Mouse (Mus musculus): ENCODE results near the gene Cep72. TPM values are rescaled to one million over a fixed set of nuclear protein-coding genes. Genes with fewer than 3 reads are reported as not detected.

The Cep72 gene
- polyA plus RNA-seq, 1 experiment from 2014 or later, result 17.8 TPM

- peaks cover 31% of the 10 kb centered on the region for H3K36me3 ChIP-seq (ENCODE audit: control insufficient read depth, insufficient read depth, low read length)
- no peak for ATAC-seq (replicated peaks; ENCODE audit: low FRiP score, low TSS enrichment, low read depth)
- WGBS, result 64% methylated on average over 1 of the region's 1 CpGs
These were observed 5.9 kb downstream of the Cep72 start for GRCm38 (mm10) chr13:74056194-74056593.

GRCm38 (mm10) chr13:74039926-74040325 lies 22.2 kb downstream of the Cep72 start:
- WGBS, result 84% methylated on average over 3 of the region's 3 CpGs
- no peaks in the 10 kb centered on the region for H3K27me3 ChIP-seq (replicated peaks; ENCODE audit: control insufficient read depth, insufficient read depth, low read length)
- no peak for DNase-seq (ENCODE audit: low spot score)
- no peak overlapping the region for H3K27ac ChIP-seq (ENCODE audit: low read depth)
- H3K9me3 ChIP-seq (ENCODE audit: control insufficient read depth, low read length), result no peaks in the 10 kb centered on the region
- no peak overlapping the region for H3K4me3 ChIP-seq (ENCODE audit: low read depth, low read length)
- H3K4me1 ChIP-seq (replicated peaks; ENCODE audit: control insufficient read depth, insufficient read depth, low read length), result no peaks in the 10 kb centered on the region
- H3K4me2 ChIP-seq (ENCODE audit: low read length), result no peak overlapping the region
- no peak for ATAC-seq (replicated peaks; ENCODE audit: low FRiP score, low TSS enrichment, low read depth)
- peaks cover 71% of the 10 kb centered on the region for H3K36me3 ChIP-seq (ENCODE audit: control insufficient read depth, insufficient read depth, low read length)
- no peak overlapping the region for H3K9ac ChIP-seq (ENCODE audit: low read length)

More at GRCm38 (mm10) chr13:74056194-74056593, 5.9 kb downstream of the Cep72 start:
- H3K27ac ChIP-seq (ENCODE audit: low read depth), result peak overlapping the region; percentile 35; the same call in 1 of the 2 replicates
- no peaks in the 10 kb centered on the region for H3K9me3 ChIP-seq (ENCODE audit: control insufficient read depth, low read length)
- DNase-seq (ENCODE audit: low spot score), result no peak
- H3K27me3 ChIP-seq (replicated peaks; ENCODE audit: control insufficient read depth, insufficient read depth, low read length), result no peaks in the 10 kb centered on the region
- H3K4me1 ChIP-seq (replicated peaks; ENCODE audit: control insufficient read depth, insufficient read depth, low read length), result peaks cover 2% of the 10 kb centered on the region; the same call in 1 of the 2 replicates
- no peak overlapping the region for H3K9ac ChIP-seq (ENCODE audit: low read length)
- H3K4me2 ChIP-seq (ENCODE audit: low read length), result no peak overlapping the region
- no peak overlapping the region for H3K4me3 ChIP-seq (ENCODE audit: low read depth, low read length)

DNA sequence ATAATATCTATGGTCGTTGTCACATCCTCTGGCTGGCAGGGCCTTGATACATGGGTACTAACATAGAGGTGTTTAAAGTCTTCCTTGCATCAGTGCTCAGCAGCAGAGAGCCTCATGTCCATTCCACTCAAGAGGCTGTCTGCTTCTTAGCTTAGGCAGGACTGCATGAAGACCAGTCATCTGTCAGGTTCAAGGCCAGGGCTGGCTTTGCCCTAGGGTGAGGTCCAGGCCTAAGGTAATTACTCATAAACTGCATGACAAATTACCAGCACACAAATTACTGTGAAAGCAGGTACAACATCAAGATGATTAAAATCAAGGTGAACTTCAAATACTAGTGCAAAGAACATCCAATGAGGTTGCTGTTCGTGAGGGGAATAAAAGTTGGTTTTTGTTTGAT lies 26.3 kb downstream of the Cep72 start:
- no peak overlapping the region for H3K4me3 ChIP-seq (ENCODE audit: low read depth, low read length)

DNA sequence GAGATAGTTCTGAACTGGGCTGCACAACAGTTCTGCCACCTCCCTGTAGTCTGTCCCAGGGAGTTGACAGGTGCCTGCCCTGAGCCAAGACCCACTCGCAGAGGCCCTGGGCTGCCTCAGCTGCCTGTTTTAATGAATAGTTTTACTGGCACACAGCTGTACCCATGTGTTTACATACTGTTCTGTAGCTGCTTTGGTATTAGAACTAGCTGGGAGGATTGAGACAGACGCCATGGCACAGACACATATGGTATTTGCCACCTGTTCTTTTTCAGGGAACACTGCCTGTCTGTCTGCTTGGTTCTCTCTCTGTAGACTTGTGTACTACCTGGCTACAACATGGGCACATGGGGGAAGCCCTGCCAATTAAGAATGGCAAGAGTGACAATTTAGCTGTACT lies 27.3 kb downstream of the Cep72 start:
- no peak overlapping the region for H3K4me2 ChIP-seq (ENCODE audit: low read length)
- ATAC-seq (replicated peaks; ENCODE audit: low FRiP score, low TSS enrichment, low read depth), result no peak
- H3K9ac ChIP-seq (ENCODE audit: low read length), result no peak overlapping the region
- H3K4me3 ChIP-seq (ENCODE audit: low read depth, low read length), result no peak overlapping the region
- peaks cover 29% of the 10 kb centered on the region for H3K36me3 ChIP-seq (ENCODE audit: control insufficient read depth, insufficient read depth, low read length)
- no peaks in the 10 kb centered on the region for H3K27me3 ChIP-seq (replicated peaks; ENCODE audit: control insufficient read depth, insufficient read depth, low read length)
- no peaks in the 10 kb centered on the region for H3K4me1 ChIP-seq (replicated peaks; ENCODE audit: control insufficient read depth, insufficient read depth, low read length)
- WGBS, result 63% methylated on average over 2 of the region's 2 CpGs
- H3K9me3 ChIP-seq (ENCODE audit: control insufficient read depth, low read length), result no peaks in the 10 kb centered on the region
- no peak overlapping the region for H3K27ac ChIP-seq (ENCODE audit: low read depth)
- DNase-seq (ENCODE audit: low spot score), result no peak

More for the DNA sequence above, 26.3 kb downstream of the Cep72 start:
- 91% methylated on average over 2 of the region's 2 CpGs for WGBS
- Histone ChIP-seq H3K4me2 (ENCODE audit: low read length) (no peak overlapping the region), H3K27me3 (replicated peaks; ENCODE audit: control insufficient read depth, insufficient read depth, low read length) (no peaks in the 10 kb centered on the region), H3K4me1 (replicated peaks; ENCODE audit: control insufficient read depth, insufficient read depth, low read length) (no peaks in the 10 kb centered on the region), H3K9me3 (ENCODE audit: control insufficient read depth, low read length) (no peaks in the 10 kb centered on the region), H3K27ac (ENCODE audit: low read depth) (no peak overlapping the region), H3K36me3 (ENCODE audit: control insufficient read depth, insufficient read depth, low read length) (peaks cover 39% of the 10 kb centered on the region), H3K9ac (ENCODE audit: low read length) (no peak overlapping the region)
- DNase-seq (ENCODE audit: low spot score) (no peak), ATAC-seq (replicated peaks; ENCODE audit: low FRiP score, low TSS enrichment, low read depth) (no peak)

GRCm38 (mm10) chr13:74031133-74031532 lies 31.0 kb downstream of the Cep72 start:
- Histone ChIP-seq H3K9me3 (ENCODE audit: control insufficient read depth, low read length) (no peaks in the 10 kb centered on the region), H3K9ac (ENCODE audit: low read length) (no peak overlapping the region), H3K4me2 (ENCODE audit: low read length) (no peak overlapping the region), H3K36me3 (ENCODE audit: control insufficient read depth, insufficient read depth, low read length) (0 out of 2 replicates have a peak, but pooled peaks cover 6% of the 10 kb centered on the region), H3K4me1 (replicated peaks; ENCODE audit: control insufficient read depth, insufficient read depth, low read length) (no peaks in the 10 kb centered on the region), H3K27ac (ENCODE audit: low read depth) (no peak overlapping the region), H3K4me3 (ENCODE audit: low read depth, low read length) (no peak overlapping the region), H3K27me3 (replicated peaks; ENCODE audit: control insufficient read depth, insufficient read depth, low read length) (no peaks in the 10 kb centered on the region)
- 81% methylated on average over 8 of the region's 8 CpGs for WGBS
- DNase-seq (ENCODE audit: low spot score), result no peak
- no peak for ATAC-seq (replicated peaks; ENCODE audit: low FRiP score, low TSS enrichment, low read depth)

- H3K4me3 ChIP-seq (ENCODE audit: low read depth, low read length), result no peak overlapping the region
- H3K27me3 ChIP-seq (replicated peaks; ENCODE audit: control insufficient read depth, insufficient read depth, low read length), result no peaks in the 10 kb centered on the region
- no peak overlapping the region for H3K9ac ChIP-seq (ENCODE audit: low read length)
- no peak overlapping the region for H3K27ac ChIP-seq (ENCODE audit: low read depth)
- ATAC-seq (replicated peaks; ENCODE audit: low FRiP score, low TSS enrichment, low read depth) (no peak), DNase-seq (ENCODE audit: low spot score) (no peak)
- WGBS, result 86% methylated on average over 7 of the region's 7 CpGs
- H3K4me1 ChIP-seq (replicated peaks; ENCODE audit: control insufficient read depth, insufficient read depth, low read length), result no peaks in the 10 kb centered on the region
- no peaks in the 10 kb centered on the region for H3K9me3 ChIP-seq (ENCODE audit: control insufficient read depth, low read length)
- 0 out of 2 replicates have a peak, but pooled peaks cover 4% of the 10 kb centered on the region for H3K36me3 ChIP-seq (ENCODE audit: control insufficient read depth, insufficient read depth, low read length)
- no peak overlapping the region for H3K4me2 ChIP-seq (ENCODE audit: low read length)
These were observed 31.4 kb downstream of the Cep72 start for GRCm38 (mm10) chr13:74030691-74031090.

GRCm38 (mm10) chr13:74029013-74029412 lies 33.1 kb downstream of the Cep72 start:
- H3K4me1 ChIP-seq (replicated peaks; ENCODE audit: control insufficient read depth, insufficient read depth, low read length), result no peaks in the 10 kb centered on the region
- H3K4me3 ChIP-seq (ENCODE audit: low read depth, low read length), result no peak overlapping the region
- no peak overlapping the region for H3K4me2 ChIP-seq (ENCODE audit: low read length)
- no peaks in the 10 kb centered on the region for H3K27me3 ChIP-seq (replicated peaks; ENCODE audit: control insufficient read depth, insufficient read depth, low read length)
- no peak overlapping the region for H3K27ac ChIP-seq (ENCODE audit: low read depth)
- no peak for DNase-seq (ENCODE audit: low spot score)
- H3K9ac ChIP-seq (ENCODE audit: low read length), result no peak overlapping the region
- whole genome bisulfite sequencing, result 80% methylated on average over 2 of the region's 2 CpGs
- no peak for ATAC-seq (replicated peaks; ENCODE audit: low FRiP score, low TSS enrichment, low read depth)
- H3K36me3 ChIP-seq (ENCODE audit: control insufficient read depth, insufficient read depth, low read length), result no peaks in the 10 kb centered on the region
- H3K9me3 ChIP-seq (ENCODE audit: control insufficient read depth, low read length), result no peaks in the 10 kb centered on the region

GRCm38 (mm10) chr13:74028116-74028515 lies 34.0 kb downstream of the Cep72 start:
- Histone ChIP-seq H3K4me1 (replicated peaks; ENCODE audit: control insufficient read depth, insufficient read depth, low read length) (no peaks in the 10 kb centered on the region), H3K9me3 (ENCODE audit: control insufficient read depth, low read length) (no peaks in the 10 kb centered on the region), H3K36me3 (ENCODE audit: control insufficient read depth, insufficient read depth, low read length) (no peaks in the 10 kb centered on the region), H3K27ac (ENCODE audit: low read depth) (no peak overlapping the region), H3K27me3 (replicated peaks; ENCODE audit: control insufficient read depth, insufficient read depth, low read length) (no peaks in the 10 kb centered on the region), H3K9ac (ENCODE audit: low read length) (no peak overlapping the region), H3K4me2 (ENCODE audit: low read length) (no peak overlapping the region), H3K4me3 (ENCODE audit: low read depth, low read length) (no peak overlapping the region)
- 62% methylated on average over 2 of the region's 2 CpGs for WGBS
- ATAC-seq (replicated peaks; ENCODE audit: low FRiP score, low TSS enrichment, low read depth) (no peak), DNase-seq (ENCODE audit: low spot score) (no peak)

DNA sequence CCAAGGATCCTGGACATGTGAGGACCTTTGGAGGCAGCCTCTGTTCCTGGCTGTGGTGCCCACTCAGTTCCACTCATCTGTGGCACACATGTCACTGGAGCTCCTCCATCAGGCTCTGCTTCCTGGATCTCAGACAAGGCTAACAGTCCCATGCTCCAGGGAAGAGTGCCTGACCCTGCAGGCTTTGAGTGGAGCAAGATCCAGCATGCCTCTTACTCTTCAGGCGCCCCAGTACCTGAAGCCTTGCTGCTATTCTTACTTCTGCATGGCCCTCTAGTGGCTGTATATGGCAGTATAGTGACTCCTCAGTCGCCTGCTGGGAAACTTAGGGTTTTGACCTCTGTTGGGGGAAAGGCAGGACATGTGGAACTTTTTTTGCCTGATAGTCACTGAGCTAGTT lies 35.9 kb downstream of the Cep72 start:
- WGBS, result 17% methylated on average over 2 of the region's 2 CpGs
- Histone ChIP-seq H3K27ac (ENCODE audit: low read depth) (no peak overlapping the region), H3K9ac (ENCODE audit: low read length) (no peak overlapping the region), H3K36me3 (ENCODE audit: control insufficient read depth, insufficient read depth, low read length) (no peaks in the 10 kb centered on the region), H3K4me3 (ENCODE audit: low read depth, low read length) (no peak overlapping the region), H3K4me2 (ENCODE audit: low read length) (no peak overlapping the region), H3K4me1 (replicated peaks; ENCODE audit: control insufficient read depth, insufficient read depth, low read length) (no peaks in the 10 kb centered on the region), H3K9me3 (ENCODE audit: control insufficient read depth, low read length) (no peaks in the 10 kb centered on the region), H3K27me3 (replicated peaks; ENCODE audit: control insufficient read depth, insufficient read depth, low read length) (no peaks in the 10 kb centered on the region)
- no peak for DNase-seq (ENCODE audit: low spot score)
- ATAC-seq (replicated peaks; ENCODE audit: low FRiP score, low TSS enrichment, low read depth), result peak; percentile 54; the same call in 1 of the 2 replicates
